Mouse (Mus musculus) bone marrow macrophage, adult 2 months (primary cell): ENCODE data around the gene Btnl6. TPM values are rescaled to one million over a fixed set of nuclear protein-coding genes. Genes with fewer than 3 reads are reported as not detected.
"Not testable (repeated sequence)": the region's sequence is repeated elsewhere in the genome, so short reads cannot be mapped to it uniquely, and the experiment has no call there.

Source experiments
- H3K27ac ChIP-seq: 2 replicates; pipeline ENCODE4 v1.5.1; 2012; ENCODE audit warnings: low read depth, low read length; ENCODE audit not compliant: insufficient read depth
- H3K4me1 ChIP-seq: 2 replicates; pipeline ENCODE4 v1.6.1; 2012; ENCODE audit warnings: low read length; ENCODE audit not compliant: control insufficient read depth, insufficient read depth
- H3K4me3 ChIP-seq: 2 replicates; pipeline ENCODE4 v1.5.1; 2012; ENCODE audit warnings: mild to moderate bottlenecking, low read length, moderate library complexity; ENCODE audit not compliant: insufficient read depth
- CTCF ChIP-seq: IDR thresholded peaks from 2 replicates; pipeline ENCODE4 v1.5.1; 2012; ENCODE audit warnings: low read depth, mild to moderate bottlenecking, low read length, moderate library complexity
- POLR2A ChIP-seq: IDR thresholded peaks from 2 replicates; pipeline ENCODE4 v1.6.1; 2012; ENCODE audit warnings: mild to moderate bottlenecking, low read depth, low read length, borderline replicate concordance
- polyA plus RNA-seq: library from polyadenylated mRNA; stranded (reverse); fragments of >200 nt; gene quantifications from 2 replicates; pipeline ENCODE4 v1.2.4, GENCODE M21; 2012; ENCODE audit not compliant: missing spikeins, insufficient read depth, insufficient read length

Btnl6 gene
- polyA plus RNA-seq, 1 experiment = not detected

- no peak overlapping the region for H3K4me3 ChIP-seq
- TF ChIP-seq POLR2A (no peak), CTCF (no peak)
Observed at GRCm38 (mm10) chr17:34507591-34507990, 9.6 kb downstream of the Btnl6 start.

GRCm38 (mm10) chr17:34497726-34498125 lies 19.4 kb downstream of the Btnl6 start:
- H3K27ac ChIP-seq, H3K4me1 ChIP-seq, H3K4me3 ChIP-seq: not testable (repeated sequence)

More at GRCm38 (mm10) chr17:34507591-34507990, 9.6 kb downstream of the Btnl6 start:
- H3K4me1 ChIP-seq = peaks cover 23% of the 10 kb centered on the region
- H3K27ac ChIP-seq = no peak overlapping the region

- H3K4me1 ChIP-seq, H3K4me3 ChIP-seq, H3K27ac ChIP-seq: not testable (repeated sequence)
Observed at GRCm38 (mm10) chr17:34497319-34497718, 19.8 kb downstream of the Btnl6 start.

- no peak overlapping the region for H3K27ac ChIP-seq
- peaks cover 5% of the 10 kb centered on the region for H3K4me1 ChIP-seq
- H3K4me3 ChIP-seq = no peak overlapping the region
- TF ChIP-seq POLR2A = no peak
- no peak for TF ChIP-seq CTCF
Observed at GRCm38 (mm10) chr17:34496539-34496938, 20.6 kb downstream of the Btnl6 start.

GRCm38 (mm10) chr17:34495156-34495555 lies 22.0 kb downstream of the Btnl6 start:
- H3K4me1 ChIP-seq, H3K27ac ChIP-seq, H3K4me3 ChIP-seq: not testable (repeated sequence)

- H3K27ac ChIP-seq = no peak overlapping the region
- H3K4me3 ChIP-seq = no peak overlapping the region
- H3K4me1 ChIP-seq = peaks cover 5% of the 10 kb centered on the region
- TF ChIP-seq CTCF (no peak), POLR2A (no peak)
Observed at GRCm38 (mm10) chr17:34492796-34493195, 24.4 kb downstream of the Btnl6 start.

- H3K4me3 ChIP-seq, H3K4me1 ChIP-seq, H3K27ac ChIP-seq: not testable (repeated sequence)
Observed at GRCm38 (mm10) chr17:34477238-34478013, 39.7 kb downstream of the Btnl6 start, which contains the start of gene Btnl4. Gene Btnl4, minus strand, starts transcription at chr17:34477318.

- H3K4me1 ChIP-seq = no peaks in the 10 kb centered on the region
- H3K27ac ChIP-seq = no peak overlapping the region
- no peak for TF ChIP-seq CTCF
- TF ChIP-seq POLR2A = no peak
- no peak overlapping the region for H3K4me3 ChIP-seq
Observed at GRCm38 (mm10) chr17:34476427-34476826, 40.7 kb downstream of the Btnl6 start.

- TF ChIP-seq POLR2A = no peak
- TF ChIP-seq CTCF = no peak
- Histone ChIP-seq H3K4me1 (no peaks in the 10 kb centered on the region), H3K27ac (no peak overlapping the region), H3K4me3 (no peak overlapping the region)
Observed at GRCm38 (mm10) chr17:34475060-34475459, 42.1 kb downstream of the Btnl6 start.

- H3K4me1 ChIP-seq = 0 out of 2 replicates have a peak, but pooled peaks cover 2% of the 10 kb centered on the region
- TF ChIP-seq POLR2A (no peak), CTCF (no peak)
- no peak overlapping the region for H3K4me3 ChIP-seq
Observed at GRCm38 (mm10) chr17:34470491-34470890, 46.7 kb downstream of the Btnl6 start.

GRCm38 (mm10) chr17:34465906-34466305 lies 51.2 kb downstream of the Btnl6 start:
- not testable (repeated sequence) for H3K4me1 ChIP-seq, H3K27ac ChIP-seq, H3K4me3 ChIP-seq

More at GRCm38 (mm10) chr17:34470491-34470890, 46.7 kb downstream of the Btnl6 start:
- no peak overlapping the region for H3K27ac ChIP-seq
